Mouse (Mus musculus) liver, embryonic 15.5 days (tissue): ENCODE results near the gene Lhx5. TPM values are rescaled to one million over a fixed set of nuclear protein-coding genes. Genes with fewer than 3 reads are reported as not detected.

Experiments used
- ATAC-seq: fragments of 200-750 bp; cut with Nextera tagmentation; 2 replicates; pipeline ENCODE4 v1.8.0; 2017; ENCODE audit warnings: moderate number of reproducible peaks, mild to moderate bottlenecking, moderate library complexity; ENCODE audit not compliant: insufficient read depth
- H3K27ac ChIP-seq: fragments of 300-500 bp; sonication (generic); replicated peaks from 2 replicates; pipeline ENCODE4 v1.5.1; 2015; ENCODE audit warnings: mild to moderate bottlenecking, inconsistent platforms
- H3K27me3 ChIP-seq: fragments of 300-500 bp; sonication (generic); 2 replicates; pipeline ENCODE4 v1.6.1; 2015; ENCODE audit warnings: mild to moderate bottlenecking, inconsistent platforms
- H3K36me3 ChIP-seq: fragments of 300-500 bp; sonication (generic); replicated peaks from 2 replicates; pipeline ENCODE4 v1.6.1; 2015; ENCODE audit warnings: moderate library complexity, mild to moderate bottlenecking, inconsistent platforms
- H3K4me1 ChIP-seq: fragments of 300-500 bp; sonication (generic); replicated peaks from 2 replicates; pipeline ENCODE4 v1.6.1; 2015; ENCODE audit warnings: inconsistent platforms
- H3K4me2 ChIP-seq: fragments of 300-500 bp; sonication (generic); 2 replicates; pipeline ENCODE4 v1.6.1; 2015; ENCODE audit warnings: moderate library complexity, mild to moderate bottlenecking, inconsistent platforms
- H3K4me3 ChIP-seq: fragments of 300-500 bp; sonication (generic); replicated peaks from 2 replicates; pipeline ENCODE4 v1.5.1; 2015; ENCODE audit warnings: mild to moderate bottlenecking, inconsistent platforms
- H3K9ac ChIP-seq: fragments of 300-500 bp; sonication (generic); 2 replicates; pipeline ENCODE4 v1.6.1; 2015; ENCODE audit warnings: moderate library complexity, mild to moderate bottlenecking, inconsistent platforms
- H3K9me3 ChIP-seq: fragments of 300-500 bp; sonication (generic); replicated peaks from 2 replicates; pipeline ENCODE4 v1.6.1; 2016; ENCODE audit warnings: inconsistent platforms
- WGBS: fragments of 180-500 bp; shearing (Covaris S2); methylation state at CpG from one replicate; pipeline ENCODE4 v1.1.7; 2015; ENCODE audit warnings: mixed read lengths; ENCODE audit not compliant: insufficient replicate concordance; 5-methylcytosine and 5-hydroxymethylcytosine counted together
- polyA plus RNA-seq: library from polyadenylated mRNA; unstranded; fragments of >200 nt; fragmentation: Nextera tagmentation; extraction: Ambion mirVana; gene quantifications from 2 replicates; pipeline ENCODE4 v1.2.1, GENCODE M21; 2015

The Lhx5 gene
- polyA plus RNA-seq, 1 experiment from 2014 or later = not detected

GRCm38 (mm10) chr5:120433135-120433760, 1.7 kb downstream of the Lhx5 start:
- WGBS = 5% methylated on average over 13 of the region's 13 CpGs
- Histone ChIP-seq H3K9me3 (no peaks in the 10 kb centered on the region), H3K9ac (no peak overlapping the region), H3K4me2 (no peak overlapping the region), H3K36me3 (no peaks in the 10 kb centered on the region), H3K27me3 (peaks cover 98% of the 10 kb centered on the region), H3K4me3 (no peak overlapping the region), H3K4me1 (peaks cover 5% of the 10 kb centered on the region; the same call in 1 of the 2 replicates), H3K27ac (no peak overlapping the region)
- no peak for ATAC-seq

GRCm38 (mm10) chr5:120434231-120434735, 2.8 kb downstream of the Lhx5 start:
- no peak overlapping the region for H3K4me2 ChIP-seq
- H3K27ac ChIP-seq = no peak overlapping the region
- H3K27me3 ChIP-seq = peaks cover 99% of the 10 kb centered on the region

GRCm38 (mm10) chr5:120435006-120435681, 3.6 kb downstream of the Lhx5 start:
- H3K36me3 ChIP-seq = no peaks in the 10 kb centered on the region

More at GRCm38 (mm10) chr5:120434231-120434735, 2.8 kb downstream of the Lhx5 start:
- H3K4me3 ChIP-seq = no peak overlapping the region
- H3K4me1 ChIP-seq = peaks cover 5% of the 10 kb centered on the region; the same call in 1 of the 2 replicates
- H3K9ac ChIP-seq = no peak overlapping the region
- WGBS = 3% methylated on average over 21 of the region's 21 CpGs
- no peak for ATAC-seq
- H3K36me3 ChIP-seq = no peaks in the 10 kb centered on the region
- no peaks in the 10 kb centered on the region for H3K9me3 ChIP-seq

DNA sequence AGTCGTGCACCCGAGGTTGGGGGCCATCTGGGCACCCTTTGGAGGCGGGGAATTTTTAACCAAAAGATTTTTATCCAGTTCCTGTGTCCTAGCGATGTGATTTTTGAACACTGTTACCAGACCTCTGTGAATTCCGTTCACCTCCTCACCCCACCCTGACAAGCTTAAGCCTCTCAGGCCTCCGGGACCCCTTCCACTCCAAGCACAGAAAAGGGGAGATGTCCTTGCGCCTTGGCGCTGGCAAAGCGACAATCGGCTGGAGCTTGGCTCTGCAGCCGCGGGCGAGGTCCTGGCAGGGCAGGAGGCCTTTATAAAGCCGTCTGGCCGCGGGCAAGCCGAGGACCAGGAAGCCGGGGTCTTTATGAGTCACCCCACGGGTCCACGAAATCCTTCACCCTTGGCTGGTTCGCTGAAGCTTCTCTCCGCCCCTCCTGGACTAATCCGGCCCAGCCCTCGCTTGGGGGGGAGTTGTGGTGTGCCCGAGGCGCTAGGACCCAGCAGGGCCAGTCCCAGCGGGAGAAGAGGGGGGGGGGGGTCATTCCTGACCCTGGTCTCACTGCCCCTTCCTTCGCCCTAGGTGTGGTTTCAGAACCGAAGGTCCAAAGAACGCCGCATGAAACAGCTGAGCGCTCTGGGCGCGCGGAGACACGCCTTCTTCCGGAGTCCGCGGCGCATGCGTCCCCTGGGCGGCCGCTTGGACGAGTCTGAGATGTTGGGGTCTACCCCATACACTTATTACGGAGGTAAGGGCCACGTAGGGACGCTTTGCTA, 4.4 kb downstream of the Lhx5 start:
- Histone ChIP-seq H3K9ac (no peak overlapping the region), H3K36me3 (no peaks in the 10 kb centered on the region), H3K27me3 (peaks cover 100% of the 10 kb centered on the region), H3K4me1 (peaks cover 5% of the 10 kb centered on the region; the same call in 1 of the 2 replicates), H3K4me3 (peak overlapping the region; percentile 23; the same call in 1 of the 2 replicates), H3K4me2 (peak overlapping the region; percentile 46), H3K27ac (no peak overlapping the region), H3K9me3 (no peaks in the 10 kb centered on the region)
- 2% methylated on average over 47 of the region's 47 CpGs for WGBS
- ATAC-seq = no peak

More at GRCm38 (mm10) chr5:120435006-120435681, 3.6 kb downstream of the Lhx5 start:
- H3K27ac ChIP-seq = no peak overlapping the region
- H3K4me2 ChIP-seq = no peak overlapping the region
- WGBS = 2% methylated on average over 44 of the region's 44 CpGs
- H3K9ac ChIP-seq = no peak overlapping the region
- peaks cover 5% of the 10 kb centered on the region; the same call in 1 of the 2 replicates for H3K4me1 ChIP-seq
- peaks cover 99% of the 10 kb centered on the region for H3K27me3 ChIP-seq
- no peak overlapping the region for H3K4me3 ChIP-seq
- no peaks in the 10 kb centered on the region for H3K9me3 ChIP-seq
- no peak for ATAC-seq

- peaks cover 5% of the 10 kb centered on the region; the same call in 1 of the 2 replicates for H3K4me1 ChIP-seq
- H3K4me2 ChIP-seq = no peak overlapping the region
- no peak overlapping the region for H3K9ac ChIP-seq
- H3K9me3 ChIP-seq = no peaks in the 10 kb centered on the region
- H3K4me3 ChIP-seq = no peak overlapping the region
- H3K36me3 ChIP-seq = no peaks in the 10 kb centered on the region
- ATAC-seq = no peak
- H3K27ac ChIP-seq = no peak overlapping the region
- H3K27me3 ChIP-seq = peaks cover 99% of the 10 kb centered on the region
- 3% methylated on average over 18 of the region's 18 CpGs for WGBS
Observed at GRCm38 (mm10) chr5:120436885-120437495, 5.5 kb downstream of the Lhx5 start.

DNA sequence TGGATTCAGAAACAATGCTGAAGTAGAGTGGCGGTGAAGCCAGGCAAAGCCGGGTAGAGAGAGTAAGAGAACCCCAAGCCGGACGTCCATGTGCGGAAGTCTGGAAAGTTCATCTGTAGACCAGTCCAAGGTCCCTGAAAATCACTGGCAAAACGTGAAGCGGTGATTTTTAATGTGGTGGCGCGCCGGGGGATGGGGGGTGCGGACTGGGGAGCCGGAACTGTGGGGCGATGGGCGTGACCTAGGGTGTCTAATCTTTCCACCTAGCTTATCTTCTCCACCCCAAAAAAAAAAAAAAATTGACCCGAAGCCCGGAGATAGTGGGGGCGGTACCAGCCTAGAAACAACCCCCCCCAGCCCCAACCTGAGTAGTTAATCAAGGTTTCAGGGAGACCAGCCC, 6.0 kb downstream of the Lhx5 start:
- WGBS = 2% methylated on average over 17 of the region's 17 CpGs
- Histone ChIP-seq H3K4me3 (no peak overlapping the region), H3K9me3 (no peaks in the 10 kb centered on the region), H3K4me1 (peaks cover 5% of the 10 kb centered on the region; the same call in 1 of the 2 replicates), H3K27ac (no peak overlapping the region), H3K9ac (no peak overlapping the region), H3K4me2 (no peak overlapping the region), H3K36me3 (no peaks in the 10 kb centered on the region), H3K27me3 (peaks cover 99% of the 10 kb centered on the region)
- no peak for ATAC-seq

DNA sequence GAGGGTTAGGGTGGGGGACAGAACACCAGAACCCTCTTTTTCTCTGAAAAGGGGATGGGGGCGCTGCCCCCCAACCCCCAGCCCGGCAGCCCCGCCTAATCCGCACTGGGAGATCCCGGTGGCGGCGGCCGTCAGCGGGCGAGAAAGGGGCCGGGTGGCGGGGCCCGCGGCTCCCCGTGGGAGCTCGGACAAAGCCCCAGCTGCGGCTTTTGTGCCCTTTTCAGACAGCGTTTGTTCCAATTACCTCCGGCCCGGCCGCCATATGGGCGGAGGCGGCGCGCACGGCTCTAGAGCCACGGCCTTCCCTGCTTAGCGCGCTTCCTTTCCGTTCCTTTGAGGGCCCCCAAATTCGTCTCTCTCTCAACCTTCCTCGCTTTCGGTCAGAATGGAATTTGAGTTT, 6.5 kb downstream of the Lhx5 start:
- under 1% methylated on average over 33 of the region's 33 CpGs for WGBS
- Histone ChIP-seq H3K4me2 (no peak overlapping the region), H3K27ac (no peak overlapping the region), H3K36me3 (no peaks in the 10 kb centered on the region), H3K9ac (no peak overlapping the region), H3K27me3 (peaks cover 99% of the 10 kb centered on the region), H3K9me3 (no peaks in the 10 kb centered on the region), H3K4me3 (no peak overlapping the region), H3K4me1 (peaks cover 5% of the 10 kb centered on the region; the same call in 1 of the 2 replicates)
- no peak for ATAC-seq

DNA sequence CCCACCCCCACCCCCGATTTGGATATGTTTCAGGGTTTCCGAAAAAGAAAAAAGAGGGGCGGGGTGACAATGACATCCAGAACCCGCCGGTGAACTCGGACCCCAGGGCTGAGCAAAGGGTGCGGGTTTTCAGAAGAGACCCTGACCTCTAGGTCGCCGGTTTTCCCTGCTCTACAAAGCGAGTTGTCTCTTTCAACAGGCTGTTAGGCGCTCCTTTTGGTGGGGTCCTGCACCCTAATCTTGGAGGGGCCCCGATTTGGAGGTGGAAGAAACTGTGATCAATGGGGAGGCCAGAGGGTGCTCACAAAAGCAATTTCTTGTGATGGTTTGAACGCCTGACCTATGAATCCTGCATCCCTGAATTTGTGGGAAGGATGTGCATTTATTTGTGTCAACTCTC, 7.0 kb downstream of the Lhx5 start:
- Histone ChIP-seq H3K27ac (no peak overlapping the region), H3K4me1 (peaks cover 5% of the 10 kb centered on the region; the same call in 1 of the 2 replicates), H3K27me3 (peaks cover 99% of the 10 kb centered on the region), H3K36me3 (no peaks in the 10 kb centered on the region), H3K4me3 (no peak overlapping the region), H3K9ac (no peak overlapping the region), H3K9me3 (no peaks in the 10 kb centered on the region), H3K4me2 (no peak overlapping the region)
- WGBS = 1% methylated on average over 13 of the region's 13 CpGs
- no peak for ATAC-seq

DNA sequence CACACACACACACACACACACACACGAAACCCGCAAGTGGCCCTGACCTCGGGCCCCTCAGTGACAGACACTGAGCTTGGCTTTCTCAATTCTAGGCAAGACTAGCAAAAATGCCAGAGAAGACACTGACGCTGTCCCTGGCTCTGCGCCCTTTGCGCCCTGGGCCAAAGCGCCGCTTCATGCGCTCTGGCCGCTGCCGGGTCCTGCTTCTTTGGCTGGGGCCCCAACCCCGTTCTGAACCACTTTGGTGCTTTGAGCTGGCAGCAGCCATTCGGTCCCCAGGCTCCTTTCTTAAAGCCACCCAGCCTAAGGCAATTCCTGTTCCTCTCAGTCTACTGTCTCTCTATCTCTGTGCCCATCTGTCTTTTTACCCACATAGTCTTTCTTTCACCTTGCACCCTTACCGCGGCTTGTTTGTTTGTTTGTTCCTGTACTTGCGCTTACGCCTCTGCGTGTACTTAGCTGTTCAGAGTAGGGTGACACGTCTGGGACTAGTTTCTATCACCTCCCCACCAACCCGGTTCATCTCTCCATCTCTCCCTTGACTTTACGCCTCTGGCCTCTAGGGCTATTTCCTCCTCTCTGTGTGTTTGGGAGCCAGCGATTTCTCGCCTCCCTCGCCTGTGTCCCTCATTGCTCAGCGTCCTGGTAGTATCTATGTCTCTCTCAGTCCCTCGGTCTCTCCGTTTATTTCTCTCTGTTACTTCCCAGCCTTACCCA, 7.7 kb downstream of the Lhx5 start:
- 2% methylated on average over 27 of the region's 27 CpGs for WGBS
- no peak overlapping the region for H3K4me2 ChIP-seq
- H3K9ac ChIP-seq = no peak overlapping the region
- H3K4me3 ChIP-seq = no peak overlapping the region
- peaks cover 5% of the 10 kb centered on the region; the same call in 1 of the 2 replicates for H3K4me1 ChIP-seq
- no peak overlapping the region for H3K27ac ChIP-seq
- no peaks in the 10 kb centered on the region for H3K36me3 ChIP-seq
- no peak for ATAC-seq
- H3K9me3 ChIP-seq = no peaks in the 10 kb centered on the region
- H3K27me3 ChIP-seq = peaks cover 96% of the 10 kb centered on the region
